Mouse (Mus musculus): ENCODE data around the gene Cst13. TPM values are rescaled to one million over a fixed set of nuclear protein-coding genes. Genes with fewer than 3 reads are reported as not detected.

Gene Cst13
- polyA plus RNA-seq, 1 experiment from 2014 or later: not detected

GRCm38 (mm10) chr2:148879199-148879598 is 59.3 kb downstream of the Cst13 start:
- Histone ChIP-seq H3K27me3 (ENCODE audit: control insufficient read depth, insufficient read depth, low read length) (no peaks in the 10 kb centered on the region), H3K9ac (replicated peaks; ENCODE audit: low read depth, low read length) (no peak overlapping the region), H3K27ac (ENCODE audit: low read length) (no peak overlapping the region), H3K4me3 (ENCODE audit: low read depth, low read length) (no peak overlapping the region), H3K36me3 (ENCODE audit: control insufficient read depth, insufficient read depth, low read length) (no peaks in the 10 kb centered on the region), H3K9me3 (ENCODE audit: control insufficient read depth, low read depth, low read length) (no peaks in the 10 kb centered on the region), H3K4me2 (replicated peaks; ENCODE audit: low read depth, low read length) (no peak overlapping the region), H3K4me1 (ENCODE audit: control insufficient read depth, insufficient read depth, low read length) (peaks cover 7% of the 10 kb centered on the region)
- no peak for ATAC-seq (ENCODE audit: insufficient number of reproducible peaks, insufficient read depth, low FRiP score, low read depth)
- 65% methylated on average over 1 of the region's 1 CpGs for WGBS

Other genes starting within 250 kb of the Cst13 start
- 89.1 and 98.2 TPM in 2 replicates for gene Nxt1, start 147.5 kb upstream of the Cst13 start, polyA plus RNA-seq (2014; fragmentation: Nextera tagmentation; extraction: Ambion mirVana)
- 20.0 and 23.1 TPM in 2 replicates for gene Gzf1, start 139.1 kb upstream of the Cst13 start, polyA plus RNA-seq (2014; fragmentation: Nextera tagmentation; extraction: Ambion mirVana)
- 7.1 and 7.8 TPM in 2 replicates for gene Napb, start 87.6 kb upstream of the Cst13 start, polyA plus RNA-seq (2014; fragmentation: Nextera tagmentation; extraction: Ambion mirVana)
- gene Cstl1, start 69.7 kb upstream of the Cst13 start, polyA plus RNA-seq (2014; fragmentation: Nextera tagmentation; extraction: Ambion mirVana): not detected in 2 replicates
- gene Cst11, start 48.6 kb upstream of the Cst13 start, polyA plus RNA-seq (2014; fragmentation: Nextera tagmentation; extraction: Ambion mirVana): not detected in 2 replicates
- gene 8030411F24Rik, start 38.1 kb upstream of the Cst13 start, polyA plus RNA-seq (2014; fragmentation: Nextera tagmentation; extraction: Ambion mirVana): not detected in 2 replicates
- not detected in 2 replicates for gene Cst12, start 30.7 kb upstream of the Cst13 start, polyA plus RNA-seq (2014; fragmentation: Nextera tagmentation; extraction: Ambion mirVana)
- 0.68 TPM in 1 of 2 replicates, not detected in the other for gene Cst8, start 21.3 kb upstream of the Cst13 start, polyA plus RNA-seq (2014; fragmentation: Nextera tagmentation; extraction: Ambion mirVana)
- not detected in 2 replicates for gene Cst9, start 15.1 kb downstream of the Cst13 start, polyA plus RNA-seq (2014; fragmentation: Nextera tagmentation; extraction: Ambion mirVana)
- not detected in 2 replicates for gene 9230104L09Rik, start 45.0 kb downstream of the Cst13 start, polyA plus RNA-seq (2014; fragmentation: Nextera tagmentation; extraction: Ambion mirVana)
- gene Cst3, start 55.6 kb downstream of the Cst13 start, polyA plus RNA-seq (2014; fragmentation: Nextera tagmentation; extraction: Ambion mirVana): 533 and 548 TPM in 2 replicates
- not detected in 2 replicates for gene Gm1330, start 183.2 kb downstream of the Cst13 start, polyA plus RNA-seq (2014; fragmentation: Nextera tagmentation; extraction: Ambion mirVana)
- not detected in 2 replicates for gene Gm10750, start 197.2 kb downstream of the Cst13 start, polyA plus RNA-seq (2014; fragmentation: Nextera tagmentation; extraction: Ambion mirVana)